Mouse (Mus musculus) hindbrain, embryonic 11.5 days (tissue): Measurements from ENCODE around the gene Ank. TPM values are rescaled to one million over a fixed set of nuclear protein-coding genes. Genes with fewer than 3 reads are reported as not detected.

Experiments
- ATAC-seq: fragments of 200-750 bp; cut with Nextera tagmentation; 2 replicates; pipeline ENCODE4 v1.8.0; 2017; ENCODE audit warnings: mild to moderate bottlenecking, moderate TSS enrichment, moderate library complexity; ENCODE audit not compliant: low FRiP score
- DNase-seq: peaks from one replicate; pipeline ENCODE4 v3.0.0-alpha.2; 2015; ENCODE audit warnings: low spot score
- H3K27ac ChIP-seq: fragments of 300-500 bp; sonication (generic); 2 replicates; pipeline ENCODE4 v1.5.1; 2014; ENCODE audit warnings: mild to moderate bottlenecking, low read depth, low read length
- H3K27me3 ChIP-seq: fragments of 300-500 bp; sonication (generic); 2 replicates; pipeline ENCODE4 v1.6.1; 2014; ENCODE audit warnings: mild to moderate bottlenecking, low read length, moderate library complexity, mixed read lengths; ENCODE audit not compliant: control insufficient read depth, insufficient read depth
- H3K36me3 ChIP-seq: fragments of 300-500 bp; sonication (generic); 2 replicates; pipeline ENCODE4 v1.6.1; 2014; ENCODE audit warnings: mild to moderate bottlenecking, low read length, moderate library complexity, mixed read lengths; ENCODE audit not compliant: control insufficient read depth, insufficient read depth
- H3K4me1 ChIP-seq: fragments of 300-500 bp; sonication (generic); replicated peaks from 2 replicates; pipeline ENCODE4 v1.6.1; 2014; ENCODE audit warnings: low read length, mixed read lengths; ENCODE audit not compliant: control insufficient read depth, insufficient read depth
- H3K4me2 ChIP-seq: fragments of 300-500 bp; sonication (generic); replicated peaks from 2 replicates; pipeline ENCODE4 v1.6.1; 2014; ENCODE audit warnings: mild to moderate bottlenecking, low read depth, low read length
- H3K4me3 ChIP-seq: fragments of 300-500 bp; sonication (generic); 2 replicates; pipeline ENCODE4 v1.5.1; 2014; ENCODE audit warnings: low read depth, low read length
- H3K9ac ChIP-seq: fragments of 300-500 bp; sonication (generic); 2 replicates; pipeline ENCODE4 v1.6.1; 2014; ENCODE audit warnings: low read depth, low read length
- H3K9me3 ChIP-seq: fragments of 300-500 bp; sonication (generic); 2 replicates; pipeline ENCODE4 v1.6.1; 2016; ENCODE audit warnings: low read length; ENCODE audit not compliant: control insufficient read depth
- WGBS: fragments of 180-500 bp; shearing (Covaris S2); extraction: QIAGEN DNeasy Blood & Tissue Kit; methylation state at CpG from one replicate; pipeline ENCODE4 v1.1.7; 2014; 5-methylcytosine and 5-hydroxymethylcytosine counted together
- polyA plus RNA-seq: library from polyadenylated mRNA; unstranded; fragments of >200 nt; fragmentation: Nextera tagmentation; extraction: Ambion mirVana; gene quantifications from 2 replicates; pipeline ENCODE4 v1.2.1, GENCODE M21; 2014

The Ank gene
- polyA plus RNA-seq, 1 experiment from 2014 or later: 12.1 TPM

DNA sequence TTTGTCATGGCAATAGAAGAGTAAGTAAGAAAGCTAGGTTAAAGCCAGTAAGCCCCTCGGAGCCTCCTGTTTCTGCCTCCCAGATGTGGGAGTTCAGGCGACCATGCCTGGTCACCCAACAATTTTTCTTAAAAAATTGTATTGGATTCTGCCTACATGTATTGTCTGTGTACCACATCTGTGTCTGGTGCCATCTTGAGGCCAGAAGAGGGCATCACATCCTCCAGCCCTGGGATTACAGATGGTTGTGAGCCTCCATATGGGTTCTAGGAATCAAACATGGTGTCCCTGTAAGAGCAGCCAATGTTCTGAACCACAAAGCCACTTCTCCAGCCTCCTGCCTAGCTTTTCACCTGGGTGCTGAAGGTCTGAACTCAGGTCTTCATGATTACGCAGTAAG, 176.4 kb downstream of the Ank start:
- WGBS: 87% methylated on average over 3 of the region's 3 CpGs
- H3K4me3 ChIP-seq: no peak overlapping the region
- H3K4me1 ChIP-seq: no peaks in the 10 kb centered on the region
- no peaks in the 10 kb centered on the region for H3K36me3 ChIP-seq
- no peak overlapping the region for H3K9ac ChIP-seq
- no peaks in the 10 kb centered on the region for H3K9me3 ChIP-seq
- no peak for ATAC-seq
- DNase-seq: peak; percentile 40
- no peak overlapping the region for H3K27ac ChIP-seq
- no peaks in the 10 kb centered on the region for H3K27me3 ChIP-seq
- H3K4me2 ChIP-seq: no peak overlapping the region

Other genes starting within 250 kb of the Ank start
- gene Otulin, start 164.0 kb downstream of the Ank start, polyA plus RNA-seq: 31.8 and 32.0 TPM in 2 replicates
- gene Otulinl, start 214.9 kb downstream of the Ank start, polyA plus RNA-seq: 6.9 and 9.7 TPM in 2 replicates